Mouse (Mus musculus): ENCODE data around the gene Scaf8. TPM values are rescaled to one million over a fixed set of nuclear protein-coding genes. Genes with fewer than 3 reads are reported as not detected.
"Not testable (repeated sequence)": the region's sequence is repeated elsewhere in the genome, so short reads cannot be mapped to it uniquely, and the experiment has no call there.

Scaf8 gene
- polyA plus RNA-seq, 1 experiment from 2014 or later = 21.1 TPM

DNA sequence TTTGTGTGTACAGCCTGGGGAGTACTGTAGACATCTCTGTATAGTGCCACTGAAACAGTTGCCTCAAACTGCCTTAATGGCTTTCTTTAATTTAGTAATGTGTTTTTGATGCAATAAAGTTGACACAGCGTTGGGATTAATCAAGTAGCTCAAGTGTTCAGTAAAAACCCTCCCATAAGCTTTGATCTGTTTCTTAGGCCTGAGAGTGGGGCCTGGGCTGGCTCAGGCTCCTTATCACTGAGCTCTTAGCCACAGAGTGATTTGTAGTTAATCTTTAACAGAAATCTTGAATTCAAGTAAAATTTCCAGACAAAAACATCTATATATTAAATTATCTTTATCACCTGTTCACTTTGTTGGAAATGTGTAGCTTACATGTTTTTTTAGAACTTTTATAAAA is 8.8 kb downstream of the Scaf8 start:
- not testable (repeated sequence) for H3K9ac ChIP-seq; H3K9me3 ChIP-seq (replicated peaks); ATAC-seq (ENCODE audit: insufficient number of reproducible peaks, low FRiP score, low TSS enrichment, low read depth); H3K4me2 ChIP-seq (replicated peaks); H3K4me3 ChIP-seq (replicated peaks); H3K27ac ChIP-seq (replicated peaks); H3K4me1 ChIP-seq; H3K36me3 ChIP-seq; H3K27me3 ChIP-seq
- WGBS = 70% methylated on average over 1 of the region's 1 CpGs

- Histone ChIP-seq H3K4me2 (replicated peaks) (no peak overlapping the region), H3K27ac (replicated peaks) (no peak overlapping the region), H3K4me3 (replicated peaks) (no peak overlapping the region), H3K36me3 (peaks cover 24% of the 10 kb centered on the region), H3K9me3 (replicated peaks) (no peaks in the 10 kb centered on the region), H3K27me3 (no peaks in the 10 kb centered on the region), H3K9ac (no peak overlapping the region), H3K4me1 (no peaks in the 10 kb centered on the region)
- WGBS = 91% methylated on average over 1 of the region's 1 CpGs
- ATAC-seq (ENCODE audit: insufficient number of reproducible peaks, low FRiP score, low TSS enrichment, low read depth) = no peak
These were observed 13.9 kb downstream of the Scaf8 start for GRCm38 (mm10) chr17:3128716-3129115.

DNA sequence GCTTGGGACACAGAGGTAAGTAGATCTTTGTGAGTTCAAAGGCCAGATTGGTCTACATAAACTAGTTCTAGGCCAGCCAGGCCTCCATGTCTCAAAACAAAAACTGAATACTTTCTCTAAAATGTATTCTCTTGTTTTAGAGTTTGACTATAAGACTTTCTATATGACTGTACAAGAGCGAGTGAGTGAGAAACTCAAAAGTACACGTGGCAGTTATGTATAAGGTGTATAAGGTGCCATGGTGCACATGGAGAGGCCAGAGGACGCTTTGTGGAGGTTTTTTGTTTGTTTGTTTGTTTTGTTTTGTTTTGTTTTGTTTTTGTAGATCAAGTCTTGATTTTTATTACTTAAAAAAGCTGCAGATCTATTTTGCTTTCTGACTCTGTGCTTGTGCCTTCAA is 15.0 kb downstream of the Scaf8 start:
- whole genome bisulfite sequencing = 91% methylated on average over 3 of the region's 3 CpGs
- no peak for ATAC-seq (ENCODE audit: insufficient number of reproducible peaks, low FRiP score, low TSS enrichment, low read depth)
- Histone ChIP-seq H3K36me3 (peaks cover 24% of the 10 kb centered on the region), H3K27me3 (no peaks in the 10 kb centered on the region), H3K9me3 (replicated peaks) (no peaks in the 10 kb centered on the region), H3K27ac (replicated peaks) (no peak overlapping the region), H3K4me3 (replicated peaks) (no peak overlapping the region), H3K9ac (no peak overlapping the region), H3K4me2 (replicated peaks) (no peak overlapping the region), H3K4me1 (no peaks in the 10 kb centered on the region)

- peaks cover 14% of the 10 kb centered on the region; the same call in 1 of the 2 replicates for H3K36me3 ChIP-seq
- ATAC-seq (ENCODE audit: insufficient number of reproducible peaks, low FRiP score, low TSS enrichment, low read depth) = no peak
- H3K9me3 ChIP-seq (replicated peaks) = no peaks in the 10 kb centered on the region
- H3K4me3 ChIP-seq (replicated peaks) = no peak overlapping the region
- H3K4me2 ChIP-seq (replicated peaks) = no peak overlapping the region
- no peaks in the 10 kb centered on the region for H3K27me3 ChIP-seq
- no peak overlapping the region for H3K27ac ChIP-seq (replicated peaks)
- peaks cover 13% of the 10 kb centered on the region; the same call in 1 of the 2 replicates for H3K4me1 ChIP-seq
- H3K9ac ChIP-seq = no peak overlapping the region
These were observed 20.6 kb downstream of the Scaf8 start for GRCm38 (mm10) chr17:3135346-3135745.

DNA sequence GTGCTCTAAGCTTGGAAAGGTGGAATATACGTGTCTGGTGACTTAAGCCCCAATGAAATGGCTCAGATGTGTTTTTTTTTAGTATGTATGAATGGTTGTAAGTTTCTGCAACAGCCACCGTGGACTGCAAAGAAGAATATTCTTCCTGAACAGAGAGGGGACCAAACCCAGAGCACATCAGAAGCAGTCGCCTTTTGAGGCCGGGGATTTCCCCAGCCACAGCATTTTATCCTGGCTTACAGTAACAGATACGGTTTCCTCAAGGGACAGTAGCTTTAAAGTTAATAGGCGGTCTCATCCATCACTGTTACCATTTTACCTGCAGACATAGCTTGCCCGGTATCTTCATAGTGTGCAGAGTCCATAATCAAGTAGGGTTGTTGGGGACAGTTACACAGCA is 21.4 kb downstream of the Scaf8 start:
- Histone ChIP-seq H3K27ac (replicated peaks) (no peak overlapping the region), H3K4me2 (replicated peaks) (no peak overlapping the region), H3K9ac (no peak overlapping the region), H3K36me3 (peaks cover 11% of the 10 kb centered on the region; the same call in 1 of the 2 replicates), H3K4me3 (replicated peaks) (no peak overlapping the region), H3K27me3 (no peaks in the 10 kb centered on the region), H3K4me1 (peaks cover 13% of the 10 kb centered on the region; the same call in 1 of the 2 replicates), H3K9me3 (replicated peaks) (no peaks in the 10 kb centered on the region)
- ATAC-seq (ENCODE audit: insufficient number of reproducible peaks, low FRiP score, low TSS enrichment, low read depth) = no peak
- WGBS = 84% methylated on average over 7 of the region's 7 CpGs

GRCm38 (mm10) chr17:3138387-3138786 is 23.6 kb downstream of the Scaf8 start:
- Histone ChIP-seq H3K27me3 (no peaks in the 10 kb centered on the region), H3K27ac (replicated peaks) (no peak overlapping the region), H3K9ac (no peak overlapping the region), H3K9me3 (replicated peaks) (no peaks in the 10 kb centered on the region), H3K4me2 (replicated peaks) (no peak overlapping the region), H3K4me3 (replicated peaks) (no peak overlapping the region), H3K4me1 (peaks cover 13% of the 10 kb centered on the region; the same call in 1 of the 2 replicates), H3K36me3 (0 out of 2 replicates have a peak, but pooled peaks cover 4% of the 10 kb centered on the region)
- 54% methylated on average over 3 of the region's 3 CpGs for WGBS
- no peak for ATAC-seq (ENCODE audit: insufficient number of reproducible peaks, low FRiP score, low TSS enrichment, low read depth)

DNA sequence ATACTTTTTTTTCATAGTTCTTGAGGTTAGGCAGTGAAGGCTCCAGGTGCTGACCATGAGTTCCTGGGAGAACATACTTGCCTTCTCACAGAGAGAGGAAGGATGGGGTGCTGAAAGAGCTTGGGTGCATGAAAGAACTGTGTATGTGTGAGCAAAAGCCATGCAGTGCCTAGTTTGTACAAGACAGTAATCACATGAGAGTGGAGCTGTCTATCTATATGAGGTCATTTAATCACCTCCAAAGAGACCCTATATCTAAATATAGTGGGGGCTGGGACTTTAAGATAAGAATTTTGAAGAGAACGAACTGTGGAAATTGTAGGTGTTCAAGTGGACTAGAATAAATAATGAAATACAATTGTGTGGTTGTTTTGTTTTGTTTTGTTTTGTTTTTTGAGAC is 25.3 kb downstream of the Scaf8 start:
- Histone ChIP-seq H3K4me3 (replicated peaks) (no peak overlapping the region), H3K4me1 (peaks cover 13% of the 10 kb centered on the region; the same call in 1 of the 2 replicates), H3K9ac (no peak overlapping the region), H3K27ac (replicated peaks) (no peak overlapping the region), H3K27me3 (no peaks in the 10 kb centered on the region), H3K4me2 (replicated peaks) (no peak overlapping the region), H3K9me3 (replicated peaks) (no peaks in the 10 kb centered on the region), H3K36me3 (peaks cover 4% of the 10 kb centered on the region; the same call in 1 of the 2 replicates)
- 86% methylated on average over 1 of the region's 1 CpGs for WGBS
- ATAC-seq (ENCODE audit: insufficient number of reproducible peaks, low FRiP score, low TSS enrichment, low read depth) = no peak

DNA sequence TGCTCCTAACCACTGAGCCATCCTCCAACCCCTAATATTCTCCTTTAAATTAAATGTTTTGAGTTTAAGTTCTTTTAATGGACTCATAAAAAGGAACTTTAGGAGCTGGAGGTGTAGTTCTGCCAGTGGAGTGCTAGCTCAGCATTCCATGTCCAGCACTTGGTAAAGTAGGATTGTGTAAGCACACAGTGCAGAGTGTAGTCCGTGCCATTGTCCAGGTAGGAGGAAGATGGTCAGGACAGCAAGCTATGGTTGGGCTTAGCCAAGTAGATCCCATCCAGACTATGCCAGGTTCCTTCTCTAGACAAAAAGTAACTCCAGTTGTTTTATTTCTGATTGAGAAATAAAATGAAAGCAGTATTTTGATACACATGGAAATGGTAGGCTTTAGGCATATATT is 34.1 kb downstream of the Scaf8 start:
- WGBS = 100% methylated on average over 1 of the region's 1 CpGs
- H3K4me1 ChIP-seq = no peaks in the 10 kb centered on the region
- H3K36me3 ChIP-seq = peaks cover 17% of the 10 kb centered on the region; the same call in 1 of the 2 replicates
- no peaks in the 10 kb centered on the region for H3K9me3 ChIP-seq (replicated peaks)
- no peaks in the 10 kb centered on the region for H3K27me3 ChIP-seq
- no peak overlapping the region for H3K27ac ChIP-seq (replicated peaks)
- H3K4me3 ChIP-seq (replicated peaks) = no peak overlapping the region
- no peak overlapping the region for H3K4me2 ChIP-seq (replicated peaks)
- ATAC-seq (ENCODE audit: insufficient number of reproducible peaks, low FRiP score, low TSS enrichment, low read depth) = no peak
- no peak overlapping the region for H3K9ac ChIP-seq

DNA sequence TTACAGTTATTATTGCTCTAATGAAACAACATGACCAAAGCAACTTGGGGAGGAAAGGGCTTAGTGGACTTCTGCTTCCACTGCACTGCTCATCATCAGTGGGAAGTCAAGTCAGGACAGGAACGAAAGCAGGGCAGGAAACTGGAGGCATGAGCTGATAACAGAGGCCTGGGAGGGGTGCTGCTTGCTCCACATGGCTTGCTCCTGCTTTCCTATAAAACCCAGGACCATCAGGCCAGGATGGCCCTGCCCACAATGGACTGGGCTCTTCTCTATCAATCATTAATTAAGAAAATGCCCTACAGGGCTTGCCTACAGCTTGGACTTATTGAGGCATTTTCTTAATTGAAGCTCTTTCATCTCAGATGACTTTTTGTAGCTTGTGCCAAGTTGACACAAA is 34.8 kb downstream of the Scaf8 start:
- ATAC-seq (ENCODE audit: insufficient number of reproducible peaks, low FRiP score, low TSS enrichment, low read depth) = no peak
- no peaks in the 10 kb centered on the region for H3K9me3 ChIP-seq (replicated peaks)
- H3K4me1 ChIP-seq = no peaks in the 10 kb centered on the region
- H3K9ac ChIP-seq = no peak overlapping the region
- peaks cover 22% of the 10 kb centered on the region; the same call in 1 of the 2 replicates for H3K36me3 ChIP-seq
- H3K4me3 ChIP-seq (replicated peaks) = no peak overlapping the region
- no peak overlapping the region for H3K27ac ChIP-seq (replicated peaks)
- no peaks in the 10 kb centered on the region for H3K27me3 ChIP-seq
- 76% methylated on average over 1 of the region's 1 CpGs for WGBS
- no peak overlapping the region for H3K4me2 ChIP-seq (replicated peaks)

DNA sequence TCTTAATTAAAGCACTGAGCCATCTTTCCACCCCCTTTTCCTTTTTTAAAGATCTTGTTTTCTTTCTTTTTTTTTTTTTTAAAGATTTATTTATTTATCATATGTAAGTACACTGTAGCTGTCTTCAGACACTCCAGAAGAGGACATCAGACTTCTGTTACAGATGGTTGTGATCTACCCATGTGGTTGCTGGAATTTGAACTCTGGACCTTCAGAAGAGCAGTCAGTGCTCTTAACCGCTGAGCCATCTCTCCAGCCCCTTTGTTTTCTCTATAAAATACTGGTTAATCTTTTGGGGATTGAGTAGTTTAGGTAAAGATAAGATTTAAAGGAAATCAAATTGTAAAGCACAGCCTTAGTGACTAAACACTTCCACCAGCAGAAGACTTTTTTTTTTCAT is 35.9 kb downstream of the Scaf8 start:
- not testable (repeated sequence) for H3K9me3 ChIP-seq (replicated peaks); H3K9ac ChIP-seq; H3K4me3 ChIP-seq (replicated peaks); H3K27ac ChIP-seq (replicated peaks); H3K27me3 ChIP-seq; H3K4me1 ChIP-seq; ATAC-seq (ENCODE audit: insufficient number of reproducible peaks, low FRiP score, low TSS enrichment, low read depth); H3K4me2 ChIP-seq (replicated peaks)
- WGBS = 85% methylated on average over 1 of the region's 1 CpGs
- peaks cover 17% of the 10 kb centered on the region for H3K36me3 ChIP-seq

DNA sequence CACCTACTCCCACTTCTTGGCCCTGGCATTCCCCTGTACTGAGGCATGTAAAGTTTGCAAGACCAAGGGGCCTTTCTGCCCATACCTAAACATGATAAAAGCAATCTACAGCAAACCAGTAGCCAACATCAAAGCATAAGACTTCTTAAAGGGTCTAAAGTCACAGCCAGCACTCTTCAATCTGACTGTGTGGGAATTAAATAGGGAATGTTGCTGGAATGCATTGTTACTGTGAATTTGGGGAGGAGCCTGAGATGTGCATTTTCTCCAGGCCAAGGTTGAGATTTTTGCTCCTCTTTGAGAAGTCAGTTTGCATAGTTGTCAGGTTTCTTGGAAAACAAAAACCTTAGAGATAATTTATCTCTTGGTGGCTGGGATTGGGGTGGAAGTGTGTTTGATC is 36.4 kb downstream of the Scaf8 start:
- Histone ChIP-seq H3K4me2 (replicated peaks) (no peak overlapping the region), H3K9ac (no peak overlapping the region), H3K9me3 (replicated peaks) (no peaks in the 10 kb centered on the region), H3K4me1 (no peaks in the 10 kb centered on the region), H3K27ac (replicated peaks) (no peak overlapping the region), H3K36me3 (peaks cover 22% of the 10 kb centered on the region), H3K4me3 (replicated peaks) (no peak overlapping the region), H3K27me3 (no peaks in the 10 kb centered on the region)
- no peak for ATAC-seq (ENCODE audit: insufficient number of reproducible peaks, low FRiP score, low TSS enrichment, low read depth)

GRCm38 (mm10) chr17:3156176-3156575 is 41.4 kb downstream of the Scaf8 start:
- not testable (repeated sequence) for H3K4me2 ChIP-seq (replicated peaks); H3K27ac ChIP-seq (replicated peaks); H3K4me1 ChIP-seq; H3K9me3 ChIP-seq (replicated peaks); H3K9ac ChIP-seq; H3K4me3 ChIP-seq (replicated peaks); H3K27me3 ChIP-seq; ATAC-seq (ENCODE audit: insufficient number of reproducible peaks, low FRiP score, low TSS enrichment, low read depth)
- 94% methylated on average over 9 of the region's 9 CpGs for WGBS
- peaks cover 16% of the 10 kb centered on the region for H3K36me3 ChIP-seq
